Mouse (Mus musculus) MEL (cell line): ENCODE measurements around the gene Tex13c2.
A peak's percentile ranks its signal among the peaks of the same experiment; 100 is the strongest.

Experiments used
- CHD1 ChIP-seq: IDR thresholded peaks from 2 replicates; pipeline ENCODE4 v1.6.1; 2012; ENCODE audit warnings: low read depth, mild to moderate bottlenecking, inconsistent platforms, low read length, improper control_type of control experiment
- CTCF ChIP-seq, 3 experiments: IDR thresholded peaks in 2 of 3; conservative IDR thresholded peaks in 1 of 3; 2 replicates each; pipeline ENCODE4 v1.5.1; 2011 to 2012; ENCODE audit warnings: low read length in 3 of 3, low read depth in 2 of 3, mild to moderate bottlenecking in 2 of 3, improper control_type of control experiment in 1 of 3, inconsistent platforms in 1 of 3, mixed read lengths in 1 of 3, moderate library complexity in 1 of 3; ENCODE audit not compliant: control insufficient read depth in 1 of 3, insufficient read depth in 1 of 3, poor library complexity in 1 of 3, severe bottlenecking in 1 of 3
- EP300 ChIP-seq, 2 experiments: IDR thresholded peaks; 2 replicates each; pipeline ENCODE4 v1.6.1; 2011; ENCODE audit warnings: improper control_type of control experiment in 2 of 2, low read length in 2 of 2, low read depth in 1 of 2, mild to moderate bottlenecking in 1 of 2
- HCFC1 ChIP-seq: IDR thresholded peaks from 2 replicates; pipeline ENCODE4 v1.6.1; 2012; ENCODE audit warnings: low read depth, mild to moderate bottlenecking, inconsistent platforms, low read length, improper control_type of control experiment, moderate library complexity
- MAFK ChIP-seq: IDR thresholded peaks from 2 replicates; pipeline ENCODE4 v1.6.1; 2011; ENCODE audit warnings: low read depth, mild to moderate bottlenecking, low read length, improper control_type of control experiment, borderline replicate concordance
- MAZ ChIP-seq: IDR thresholded peaks from 2 replicates; pipeline ENCODE4 v1.6.1; 2012; ENCODE audit warnings: low read depth, mild to moderate bottlenecking, inconsistent platforms, low read length, improper control_type of control experiment
- POLR2A ChIP-seq, 2 experiments: IDR thresholded peaks; 2 replicates each; pipeline ENCODE4 v1.6.1; 2011 to 2012; ENCODE audit warnings: low read length in 2 of 2, mild to moderate bottlenecking in 2 of 2, control low read depth in 1 of 2, improper control_type of control experiment in 1 of 2, low read depth in 1 of 2, moderate library complexity in 1 of 2; ENCODE audit not compliant: control insufficient read depth in 1 of 2, insufficient read depth in 1 of 2, poor library complexity in 1 of 2
- SMC3 ChIP-seq: IDR thresholded peaks from 2 replicates; pipeline ENCODE4 v1.6.1; 2011; ENCODE audit warnings: low read depth, low read length, improper control_type of control experiment
- ZC3H11A ChIP-seq: IDR thresholded peaks from 2 replicates; pipeline ENCODE4 v1.6.1; 2012; ENCODE audit warnings: low read depth, mild to moderate bottlenecking, inconsistent platforms, low read length, improper control_type of control experiment
- ZNF384 ChIP-seq: IDR thresholded peaks from 2 replicates; pipeline ENCODE4 v1.6.1; 2012; ENCODE audit warnings: low read depth, mild to moderate bottlenecking, inconsistent platforms, low read length, improper control_type of control experiment

DNA sequence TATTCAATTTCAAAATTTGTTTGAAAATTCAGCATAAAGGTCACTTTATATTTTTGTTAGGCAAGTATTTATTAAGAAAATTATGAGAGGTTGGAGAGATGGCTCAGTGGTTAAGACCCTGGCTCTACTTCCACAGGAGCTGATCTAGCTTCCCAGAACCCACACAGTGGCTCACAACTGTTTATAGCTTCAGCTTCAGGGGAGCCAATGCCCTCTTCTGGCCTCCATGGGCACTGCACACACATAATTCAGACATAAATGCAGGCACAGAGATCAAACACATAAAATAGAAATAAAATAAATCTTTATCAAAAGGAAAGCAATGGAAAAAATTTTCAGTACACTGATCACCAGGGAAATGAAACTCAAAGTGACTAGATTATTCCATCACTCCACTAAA, 23.1 kb downstream of the Tex13c2 start:
- TF ChIP-seq ZNF384 (no peak), CTCF (IDR thresholded peaks at IDR 0.05 in 2 of 3, conservative IDR thresholded peaks at IDR 0.05 in 1 of 3; ENCODE audit: control insufficient read depth in 1 of 3, insufficient read depth in 1 of 3, low read depth in 2 of 3, low read length in 3 of 3, poor library complexity in 1 of 3, severe bottlenecking in 1 of 3) (peak; percentile 30 to 50 (median 45); a peak in 5 of 6 replicates), POLR2A (IDR thresholded peaks at IDR 0.05; ENCODE audit: control insufficient read depth in 1 of 2, insufficient read depth in 1 of 2, low read depth in 1 of 2, low read length in 2 of 2, poor library complexity in 1 of 2) (no peak), HCFC1 (no peak), SMC3 (peak; percentile 55), EP300 (IDR thresholded peaks at IDR 0.05; ENCODE audit: low read depth in 1 of 2, low read length in 2 of 2) (no peak), MAFK (no peak), CHD1 (no peak), MAZ (no peak), ZC3H11A (0 out of 2 replicates have a peak, but pooled peaks have one; percentile 25)
